Mouse (Mus musculus): ENCODE results near the gene Ccnd3.

DNA sequence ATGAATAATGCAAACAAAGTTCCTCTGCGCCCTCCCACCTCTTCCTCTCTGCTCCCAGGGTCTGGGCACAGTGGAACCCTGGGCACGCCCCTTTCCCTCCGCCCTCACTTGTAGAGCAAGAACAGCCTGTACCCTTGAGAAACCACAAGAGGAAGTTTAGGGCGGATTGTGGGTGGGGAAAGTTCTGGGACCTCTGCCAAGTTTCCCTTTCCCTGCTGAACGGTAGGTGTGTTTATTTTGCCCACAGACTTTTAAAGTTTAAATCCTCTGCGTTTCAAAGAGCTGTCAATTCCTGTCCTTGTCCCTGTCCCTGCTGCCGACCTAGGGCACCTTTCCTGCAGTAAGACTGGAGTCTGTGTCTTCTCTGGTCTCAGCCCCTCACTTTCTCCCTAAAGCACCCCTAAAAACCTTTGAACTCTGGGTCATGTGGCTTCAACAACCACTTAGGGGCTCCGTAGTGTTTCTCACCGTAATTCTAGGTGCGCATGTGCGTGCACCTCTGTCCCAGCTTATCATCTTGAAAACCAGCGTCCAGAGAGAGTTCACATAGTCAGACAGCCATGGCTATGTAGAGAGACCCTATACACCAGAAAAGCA, 3.3 kb downstream of the Ccnd3 start:
- TF ChIP-seq CTCF (conservative IDR thresholded peaks at IDR 0.05; ENCODE audit: low read length) (no peak), POU5F1 (IDR thresholded peaks at IDR 0.05; ENCODE audit: borderline replicate concordance, low read length) (no peak), NANOG (IDR thresholded peaks at IDR 0.05; ENCODE audit: borderline replicate concordance, low read length) (no peak)

Data from E14TG2a.4 (cell line).